Mouse (Mus musculus) gastrocnemius, postnatal 36 days (tissue): ENCODE results near the gene Coq9. TPM values are rescaled to one million over a fixed set of nuclear protein-coding genes. Genes with fewer than 3 reads are reported as not detected.

Experiments
- DNase-seq, 2 experiments: peaks; one replicate each; pipeline ENCODE4 v3.0.0; 2022
- intact Hi-C: fragments of 180-260 bp; cut with DNase I; formaldehyde crosslinking; loops from one replicate; pipeline ENCODE4 v1.15.1; 2025
- total RNA-seq, 2 experiments: library from RNA; stranded (reverse); gene quantifications; 2 replicates each; pipeline ENCODE4 v1.2.3; 2021

The Coq9 gene
- total RNA-seq, 2 experiments from 2014 or later, result 411 to 443 TPM

DNA sequence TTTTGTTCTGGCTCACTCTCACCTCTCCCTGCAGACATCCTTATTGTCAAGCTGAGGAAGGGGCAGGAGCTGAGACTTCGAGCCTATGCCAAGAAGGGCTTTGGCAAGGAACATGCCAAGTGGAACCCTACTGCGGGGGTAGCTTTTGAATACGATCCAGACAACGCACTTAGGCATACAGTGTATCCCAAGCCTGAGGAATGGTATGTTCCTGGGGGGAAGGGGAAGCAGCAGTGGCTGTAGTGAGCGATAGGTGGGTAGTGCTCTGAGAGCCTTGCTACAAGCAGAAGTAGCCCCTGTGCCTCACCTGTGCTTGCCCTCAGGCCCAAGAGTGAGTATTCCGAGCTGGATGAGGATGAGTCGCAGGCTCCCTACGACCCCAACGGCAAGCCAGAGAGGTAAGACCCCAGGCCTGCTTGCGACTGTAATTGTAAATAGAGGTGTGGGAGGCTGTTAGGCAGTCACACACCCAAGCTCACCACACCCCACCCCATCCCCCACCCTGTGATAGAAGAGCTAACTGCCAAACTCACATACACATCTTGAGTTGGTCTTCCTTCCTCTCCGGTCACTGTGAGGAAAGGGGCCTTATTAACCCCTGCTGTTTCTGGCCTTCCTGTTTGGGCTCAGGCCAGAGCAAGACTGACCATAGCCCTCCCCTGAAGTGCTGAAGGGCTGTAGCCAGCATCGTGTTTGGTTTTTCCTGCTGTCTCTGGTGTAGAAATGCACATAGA lies 24.5 kb downstream of the Coq9 start:
- intact Hi-C loops, result no loop called here
- DNase-seq, result no peak

GRCm38 (mm10) chr8:94863897-94864673 lies 26.0 kb downstream of the Coq9 start:
- no peak for DNase-seq
- intact Hi-C loops, result no loop called here

DNA sequence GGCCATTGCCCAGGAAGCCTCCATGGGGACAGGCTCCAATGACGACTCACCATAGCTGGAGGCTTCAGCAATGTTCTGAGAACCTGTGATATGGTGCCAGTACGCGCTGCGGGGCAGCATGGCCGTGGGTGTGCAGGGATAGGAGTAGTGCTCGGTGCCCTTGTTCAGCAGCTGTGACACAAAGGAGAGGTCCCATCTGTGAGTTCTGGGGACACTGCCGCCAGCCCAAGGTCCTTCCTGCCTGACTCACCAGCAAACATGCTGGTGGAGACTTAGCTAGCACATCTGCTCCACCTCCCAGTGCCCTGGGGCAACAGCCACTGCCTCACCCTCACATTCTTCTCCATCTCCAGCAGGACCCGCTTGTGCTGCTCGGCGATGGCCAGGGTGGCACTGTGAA lies 27.2 kb downstream of the Coq9 start:
- DNase-seq, result no peak
- intact Hi-C loops, result no loop called here

DNA sequence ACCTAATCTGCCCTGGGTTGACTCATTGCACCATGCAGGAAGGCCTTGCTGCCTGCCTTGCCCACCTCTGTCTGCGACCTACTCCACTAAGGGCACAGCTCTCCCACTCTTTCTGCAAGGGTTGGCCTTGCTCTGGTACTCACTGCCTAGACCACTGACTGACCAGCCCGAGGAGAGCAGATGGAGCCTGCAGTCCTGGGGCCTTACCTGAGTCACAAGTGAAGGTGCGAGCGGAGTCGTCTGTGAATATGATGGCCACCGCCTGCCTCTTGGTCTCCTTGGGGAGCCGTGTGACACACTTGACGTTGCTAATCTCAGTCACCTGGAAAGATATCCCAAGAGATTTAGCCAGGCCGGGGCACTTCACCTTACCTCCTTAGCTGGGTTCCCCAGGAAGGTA lies 28.8 kb downstream of the Coq9 start:
- no peak for DNase-seq
- intact Hi-C loops, result no loop called here

DNA sequence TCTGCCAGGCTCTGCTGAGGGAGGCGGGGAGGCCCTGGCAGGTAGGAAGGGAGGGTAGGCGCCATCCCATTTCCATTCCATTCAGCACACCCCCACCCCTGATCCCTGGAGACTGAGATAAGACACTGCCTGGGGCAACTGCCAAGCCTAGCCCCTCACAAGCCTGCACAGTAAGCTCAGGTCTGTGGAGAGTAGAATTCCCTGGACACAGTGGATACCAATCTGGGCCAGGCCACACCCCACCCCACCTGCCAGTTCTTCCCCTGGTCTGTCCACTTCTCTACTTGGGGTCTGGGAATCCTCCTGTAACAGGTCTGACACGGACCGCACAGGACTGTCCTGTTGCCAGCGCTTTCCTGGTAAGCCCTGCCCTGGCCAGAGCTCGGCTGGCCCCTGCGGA lies 31.0 kb downstream of the Coq9 start:
- DNase-seq, result no peak
- intact Hi-C loops, result no loop called here

GRCm38 (mm10) chr8:94870003-94870402 lies 31.9 kb downstream of the Coq9 start:
- no peak for DNase-seq
- intact Hi-C loops, result no loop called here

- no peak for DNase-seq
- intact Hi-C loops, result no loop called here
Measured at GRCm38 (mm10) chr8:94870474-94871107, 32.5 kb downstream of the Coq9 start.

- intact Hi-C loops, result no loop called here
Measured at GRCm38 (mm10) chr8:94871108-94871894, 33.2 kb downstream of the Coq9 start.

DNA sequence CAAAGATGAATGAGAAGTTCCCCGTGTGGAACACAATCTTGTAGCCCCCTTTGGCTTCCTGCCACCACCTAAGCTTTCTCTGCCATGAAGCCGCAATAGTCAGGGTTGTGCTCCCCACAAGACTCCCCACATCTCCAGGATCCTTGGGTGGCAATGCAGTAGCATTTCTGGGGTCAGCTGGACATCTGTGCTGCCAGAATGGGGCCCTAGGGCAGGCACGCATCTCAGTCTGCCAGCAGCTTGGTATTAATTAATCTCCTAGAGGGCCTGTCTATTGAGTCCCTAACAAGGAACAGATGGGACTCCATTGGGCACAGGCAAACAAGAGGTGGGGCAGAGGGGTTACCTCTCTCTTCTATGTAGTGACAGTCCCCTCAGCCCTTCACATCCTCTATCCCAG lies 34.0 kb downstream of the Coq9 start:
- intact Hi-C loops, result no loop called here

More at GRCm38 (mm10) chr8:94871108-94871894, 33.2 kb downstream of the Coq9 start:
- peak; percentile 43 to 51 for DNase-seq

GRCm38 (mm10) chr8:94872576-94872975 lies 34.5 kb downstream of the Coq9 start:
- DNase-seq, result no peak
- intact Hi-C loops, result no loop called here

More for the DNA sequence above, 34.0 kb downstream of the Coq9 start:
- DNase-seq, result no peak

DNA sequence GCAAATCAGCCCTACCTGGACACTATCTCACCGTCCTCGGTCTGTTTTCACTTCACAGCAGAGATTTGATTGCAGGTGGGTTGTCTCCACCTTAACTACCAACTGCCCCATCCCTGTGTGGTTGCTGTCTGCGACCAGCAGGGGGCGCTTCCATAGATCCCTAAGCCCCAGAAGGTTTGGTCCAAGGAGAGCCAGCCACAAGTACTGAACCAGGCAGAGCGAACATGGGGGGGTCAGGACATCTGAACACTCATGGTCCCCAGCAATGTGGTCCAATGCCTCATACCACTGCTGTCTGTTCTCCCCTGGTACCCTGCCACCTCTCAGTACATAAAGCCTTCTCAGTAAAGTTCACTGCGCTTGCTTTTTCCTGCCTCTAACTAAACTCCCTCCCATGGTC lies 36.2 kb downstream of the Coq9 start:
- intact Hi-C loops, result loop anchor here (2.0 kb wide), 1 partner anchor 34 kb away; no protein-coding TSS in a partner anchor
- DNase-seq, result peak; percentile 44 to 72

DNA sequence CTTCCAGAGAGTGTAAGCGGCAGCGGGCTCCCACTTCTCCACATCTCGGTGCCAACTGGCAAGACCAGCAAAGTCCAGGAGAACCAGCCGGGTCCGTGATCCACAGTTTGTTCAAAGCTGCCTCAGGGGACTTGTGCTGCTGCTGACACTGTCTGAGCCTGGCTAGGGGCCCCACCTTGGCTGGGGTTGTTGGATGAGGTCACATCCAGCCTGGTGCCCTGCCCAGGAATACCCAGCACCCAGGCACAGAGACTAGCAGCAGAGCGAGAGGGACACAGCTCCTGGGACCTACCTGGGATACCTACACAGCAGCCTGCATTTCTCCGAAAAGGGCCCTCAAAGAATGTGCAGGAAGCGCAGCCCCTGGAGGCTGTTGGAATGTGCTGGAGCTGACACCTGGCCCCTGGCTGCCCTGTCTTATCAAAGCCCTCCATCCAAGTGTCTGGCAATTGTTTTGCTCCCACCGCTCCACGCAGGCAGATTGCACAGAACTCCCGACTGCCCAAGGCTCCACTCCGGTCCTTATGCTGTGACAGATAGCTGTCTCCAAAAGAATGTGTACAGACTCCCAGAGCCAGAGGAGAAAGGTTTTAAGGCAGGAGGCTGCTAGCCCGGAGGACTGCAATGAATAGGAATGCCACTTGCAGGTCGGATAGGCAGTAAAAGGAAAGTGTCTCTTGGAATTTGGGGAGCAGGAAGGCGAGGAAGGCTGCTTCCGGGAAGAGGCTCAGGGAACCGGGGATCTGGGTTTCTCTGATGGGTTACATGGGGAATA lies 37.2 kb downstream of the Coq9 start:
- intact Hi-C loops, result loop anchor here (2.0 kb wide), 1 partner anchor 34 kb away; no protein-coding TSS in a partner anchor
- DNase-seq, result no peak

- intact Hi-C loops, result loop anchor here (2.0 kb wide), 1 partner anchor 33 kb away; no protein-coding TSS in a partner anchor
- DNase-seq, result no peak
Measured at GRCm38 (mm10) chr8:94875871-94876150, 37.7 kb downstream of the Coq9 start.

GRCm38 (mm10) chr8:94876197-94876730 lies 38.1 kb downstream of the Coq9 start, which contains the start of gene Dok4:
Gene Dok4, minus strand, starts transcription at chr8:94876330.
- DNase-seq, result peak; percentile 82 to 91
- intact Hi-C loops, result no loop called here

DNA sequence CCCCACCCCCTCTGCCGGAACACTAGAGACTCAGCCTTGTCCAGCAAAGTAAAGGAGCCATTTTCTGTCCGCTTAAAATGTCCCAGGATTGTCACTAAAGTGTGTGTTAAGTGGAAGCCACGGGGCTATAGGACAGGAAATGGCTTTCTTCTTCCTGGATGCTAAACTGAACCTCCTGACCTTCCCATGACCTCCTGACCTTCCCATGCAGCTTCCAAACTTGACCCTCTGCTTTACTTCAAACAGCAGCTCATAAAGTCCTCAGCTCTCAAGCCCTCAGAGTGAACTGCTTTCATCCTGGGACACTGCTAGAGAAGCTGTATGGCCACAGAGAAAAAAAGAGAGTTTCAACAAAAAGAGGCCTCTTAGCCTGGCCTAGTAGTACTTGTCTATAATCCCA lies 38.7 kb downstream of the Coq9 start:
- intact Hi-C loops, result no loop called here

GRCm38 (mm10) chr8:94880742-94881141 lies 42.6 kb downstream of the Coq9 start:
- no peak for DNase-seq
- intact Hi-C loops, result no loop called here

More for the DNA sequence above, 38.7 kb downstream of the Coq9 start:
- DNase-seq, result no peak

DNA sequence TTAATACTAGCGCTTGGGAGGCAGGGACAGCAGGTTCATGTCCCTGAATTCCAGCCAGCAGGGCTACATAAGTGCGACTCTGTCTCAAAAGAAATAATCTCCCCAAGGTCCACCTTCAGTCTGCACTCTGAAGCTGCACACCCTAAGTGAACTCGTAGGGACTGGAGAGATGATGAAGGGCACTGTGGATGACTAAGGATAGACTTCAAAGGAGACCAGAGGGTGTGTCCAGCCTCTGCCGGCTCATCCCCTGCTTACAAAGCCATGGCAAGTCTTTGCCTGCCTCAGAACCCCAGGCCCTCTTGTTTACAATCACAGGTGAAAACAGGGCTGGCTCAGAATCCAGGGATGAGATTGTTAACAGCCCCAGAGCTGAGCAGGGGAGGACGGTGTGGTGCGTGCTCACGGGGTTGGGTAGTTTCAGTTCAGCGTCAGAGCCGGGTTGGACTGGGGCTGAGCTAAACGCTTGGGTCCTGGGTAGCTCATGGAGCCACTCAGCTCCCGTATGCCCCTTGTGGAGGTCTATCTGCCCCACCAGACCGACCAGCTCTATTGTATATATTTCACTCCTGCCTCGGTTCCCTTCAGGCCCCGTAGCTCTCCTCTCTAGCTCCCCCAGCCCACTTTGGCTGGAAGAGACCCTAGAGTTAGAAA lies 50.4 kb downstream of the Coq9 start:
- intact Hi-C loops, result no loop called here
- no peak for DNase-seq

GRCm38 (mm10) chr8:94892917-94893316 lies 54.8 kb downstream of the Coq9 start:
- intact Hi-C loops, result no loop called here
- DNase-seq, result no peak

DNA sequence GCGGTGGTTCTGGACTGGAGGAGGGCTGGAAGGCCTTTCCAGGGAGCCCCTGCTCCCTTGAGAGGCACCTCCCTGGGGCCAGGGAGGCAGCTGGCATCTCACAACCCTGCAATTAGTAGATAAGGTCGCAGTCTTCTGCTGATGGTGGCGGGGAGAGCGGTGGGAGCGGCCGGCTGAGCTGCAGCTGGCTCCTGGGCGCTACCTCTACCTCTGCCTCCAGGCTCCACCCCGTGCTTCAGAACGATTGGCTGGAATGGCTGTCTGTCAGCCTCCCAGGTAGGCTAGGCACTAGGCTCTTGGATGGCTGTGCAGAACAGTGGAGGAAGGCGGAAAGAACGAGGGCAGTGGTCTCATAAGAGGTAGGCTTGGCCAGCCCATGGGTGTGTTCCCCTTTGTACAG lies 61.1 kb downstream of the Coq9 start:
- no peak for DNase-seq
- intact Hi-C loops, result no loop called here
